Mouse (Mus musculus): ENCODE measurements around the gene Ezh2. TPM values are rescaled to one million over a fixed set of nuclear protein-coding genes. Genes with fewer than 3 reads are reported as not detected.
"Not testable (repeated sequence)": the region's sequence is repeated elsewhere in the genome, so short reads cannot be mapped to it uniquely, and the experiment has no call there.

Ezh2 gene
- total RNA-seq (2021): 10 to 100 TPM; 11.4 to 18.3 TPM
- polyA plus RNA-seq (2012; rRNA removed): 0.95 and 1.6 TPM in 2 replicates
- long read RNA-seq, partial matches to known transcripts: 1 of 4 reads
- long read RNA-seq, other reads (novel, unspliced or antisense): 1 of 4 reads

DNA sequence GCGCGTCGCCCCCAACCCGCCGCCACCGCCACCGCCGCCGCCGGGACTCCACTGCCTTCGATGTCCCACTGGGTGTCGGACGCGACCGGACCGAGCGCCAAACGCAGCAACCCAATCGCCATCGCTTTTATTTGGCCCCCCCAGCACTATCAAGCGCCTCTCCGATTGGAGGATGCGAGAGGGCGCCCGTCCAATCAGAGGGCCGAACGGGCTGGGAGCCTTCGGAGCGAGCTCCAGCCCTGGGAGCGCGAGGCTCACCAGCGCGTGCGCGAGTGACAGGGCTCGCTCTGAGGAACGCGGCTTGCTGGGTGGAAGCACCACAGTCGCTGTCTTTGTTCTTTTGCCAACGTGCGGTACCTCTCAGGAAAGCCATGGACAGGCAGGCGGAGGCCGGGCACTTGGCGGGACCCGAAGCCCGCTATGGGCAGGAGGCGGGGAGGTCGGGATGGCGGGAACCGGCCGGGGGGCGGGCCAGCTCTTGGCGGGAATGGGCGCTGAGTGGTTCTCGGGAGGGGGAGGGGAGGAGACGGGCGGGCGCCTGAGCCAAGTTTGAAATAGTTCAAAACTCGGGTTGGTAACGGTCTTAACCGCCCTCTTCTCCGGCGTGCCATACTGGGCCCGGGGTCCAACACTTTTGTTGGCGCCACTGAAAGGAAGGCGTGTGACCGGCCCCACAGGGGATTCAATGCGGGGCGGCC lies at the start of gene Ezh2:
Gene Ezh2 (minus strand): TSS at position 416 of the 698 bp plus-strand sequence.
- peak; percentile 99 for DNase-seq

DNA sequence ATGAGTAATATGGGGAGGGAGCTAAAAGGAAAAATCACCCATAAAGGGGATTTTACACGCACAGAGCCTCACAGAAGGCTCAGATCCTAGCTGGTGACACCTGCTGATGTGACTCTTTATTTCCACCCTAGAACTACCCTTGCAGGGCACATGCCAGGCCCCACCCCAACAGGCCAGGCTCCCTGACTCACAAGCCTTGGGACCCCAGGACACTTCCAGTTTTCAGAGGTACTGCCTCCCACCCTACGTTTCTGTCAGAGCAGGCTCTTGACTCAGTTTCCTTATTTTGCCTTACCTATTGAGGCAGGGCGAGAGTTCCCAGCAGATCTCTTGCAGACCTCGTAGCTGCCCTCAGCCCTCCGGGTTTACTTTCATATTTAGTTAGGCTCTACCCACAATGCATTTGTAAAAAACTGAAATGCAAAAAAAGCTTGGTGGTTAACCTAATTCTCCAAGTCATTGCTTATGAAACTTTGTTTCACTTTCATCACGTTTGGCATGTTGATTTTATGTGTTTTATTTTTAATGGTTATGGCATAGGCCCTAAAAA lies 41.5 kb upstream of the Ezh2 start:
- no peak for DNase-seq

- DNase-seq: no peak
Observed at GRCm38 (mm10) chr6:47635995-47636526, 40.9 kb upstream of the Ezh2 start.

DNA sequence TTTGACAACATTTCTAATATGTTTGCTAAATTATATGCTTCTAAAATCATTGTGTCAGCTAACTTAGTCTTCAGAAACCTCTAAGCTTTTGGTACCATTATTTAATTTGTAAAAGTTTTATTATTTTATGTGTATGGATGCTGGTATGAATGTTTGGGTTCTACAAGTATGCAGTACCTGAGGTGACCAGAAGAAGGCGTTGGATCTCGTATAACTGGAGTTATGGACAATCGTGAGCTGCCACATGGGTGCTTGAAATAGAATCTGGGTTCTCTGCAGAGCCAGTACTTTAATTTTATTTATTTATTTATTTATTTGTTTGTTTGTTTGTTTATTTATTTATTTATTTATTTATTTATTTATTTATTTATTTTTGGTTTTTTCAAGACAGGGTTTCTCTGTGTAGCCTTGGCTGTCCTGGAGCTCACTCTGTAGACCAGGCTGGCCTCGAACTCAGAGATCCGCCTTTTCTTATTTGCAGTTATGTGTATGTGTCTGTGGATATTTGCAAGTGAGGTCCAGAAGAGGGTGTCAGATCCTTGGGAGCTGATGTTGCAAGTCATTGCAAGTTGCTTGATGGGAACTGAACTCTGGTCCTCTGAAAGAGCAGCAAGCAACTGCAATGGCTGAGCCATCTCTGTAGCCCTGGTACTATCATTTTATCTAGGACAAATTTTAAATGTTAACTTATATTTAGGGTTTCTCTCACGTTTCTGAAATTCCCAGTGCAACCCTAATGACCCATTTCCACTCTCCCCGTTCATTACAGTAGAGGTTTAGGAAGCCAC lies 40.3 kb upstream of the Ezh2 start:
- no peak for DNase-seq

DNA sequence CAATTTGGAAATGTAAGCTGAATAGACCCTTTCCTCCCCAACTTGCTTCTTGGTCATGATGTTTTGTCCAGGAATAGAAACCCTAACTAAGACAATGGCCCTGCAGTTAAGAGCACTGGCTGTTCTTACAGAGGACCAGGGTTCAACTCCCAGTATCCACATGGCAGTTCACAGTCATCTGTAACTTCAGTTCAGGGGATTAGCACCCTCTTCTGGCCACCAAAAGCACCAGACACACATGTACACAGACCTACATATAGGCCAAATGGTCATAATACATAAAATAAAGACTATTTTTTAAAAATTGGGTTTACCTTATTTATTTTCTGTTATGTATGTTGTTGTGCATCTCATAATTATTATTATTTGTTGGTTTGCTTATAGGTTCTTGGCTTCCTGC lies 38.3 kb upstream of the Ezh2 start:
- DNase-seq: no peak

GRCm38 (mm10) chr6:47630061-47630460 lies 34.9 kb upstream of the Ezh2 start:
- not testable (repeated sequence) for DNase-seq

GRCm38 (mm10) chr6:47627978-47628377 lies 32.8 kb upstream of the Ezh2 start:
- DNase-seq: no peak

DNA sequence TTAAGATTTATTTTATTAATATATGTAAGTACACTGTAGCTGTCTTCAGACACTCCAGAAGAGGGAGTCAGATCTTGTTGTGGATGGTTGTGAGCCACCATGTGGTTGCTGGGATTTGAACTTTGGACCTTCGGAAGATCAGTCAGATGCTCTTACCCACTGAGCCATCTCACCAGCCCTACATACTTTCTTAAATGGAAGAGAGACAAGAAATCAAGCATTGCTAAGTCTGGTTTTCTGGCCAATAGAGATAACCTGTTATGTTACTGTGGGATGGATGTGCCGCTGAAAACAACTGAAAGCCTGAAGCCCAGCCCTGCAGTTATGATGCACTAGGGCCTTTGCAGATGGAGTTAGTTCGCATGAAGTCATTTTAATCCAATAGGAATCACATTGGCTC lies 31.8 kb upstream of the Ezh2 start:
- not testable (repeated sequence) for DNase-seq

GRCm38 (mm10) chr6:47621039-47621438 lies 25.9 kb upstream of the Ezh2 start:
- no peak for DNase-seq

DNA sequence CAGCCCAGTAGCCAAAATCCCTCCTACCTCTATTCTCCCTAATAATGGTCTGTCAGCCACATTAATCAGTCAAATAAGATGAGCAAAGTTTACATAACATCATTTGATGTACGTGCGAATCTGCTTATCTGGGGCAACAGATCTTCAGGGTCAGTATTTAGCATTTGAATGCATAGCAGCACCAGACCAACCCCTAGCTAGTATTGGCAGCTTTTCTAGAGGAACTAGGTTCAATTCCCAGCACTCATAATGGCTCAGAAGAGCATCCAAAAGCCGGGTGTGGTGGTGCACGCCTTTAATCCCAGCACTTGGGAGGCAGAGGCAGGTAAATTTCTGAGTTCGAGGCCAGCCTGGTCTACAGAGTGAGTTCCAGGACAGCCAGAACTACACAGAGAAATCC lies 13.2 kb upstream of the Ezh2 start:
- DNase-seq: not testable (repeated sequence)

DNA sequence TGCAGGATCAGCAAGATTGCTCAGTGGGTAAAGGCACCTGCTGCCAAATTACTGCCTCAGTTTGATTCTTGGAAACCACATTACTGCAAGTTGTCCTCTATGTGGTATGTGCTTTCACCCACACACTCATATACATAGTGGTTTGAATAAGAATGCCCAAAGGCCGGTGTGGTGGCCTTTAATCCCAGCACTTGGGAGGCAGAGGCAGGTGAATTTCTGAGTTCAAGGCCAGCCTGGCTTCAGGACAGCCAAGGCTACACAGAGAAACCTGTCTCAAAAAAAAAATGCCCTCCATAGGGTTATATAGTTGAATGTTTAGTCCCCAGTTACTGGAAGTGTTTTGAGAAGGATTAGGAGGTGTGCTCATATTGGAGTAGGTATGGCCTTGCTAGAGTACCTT lies 6.8 kb upstream of the Ezh2 start:
- DNase-seq: no peak

- no peak for DNase-seq
Observed at GRCm38 (mm10) chr6:47595696-47596095, 555 bp upstream of the Ezh2 start.

GRCm38 (mm10) chr6:47594141-47594835 lies 853 bp downstream of the Ezh2 start:
- peak; percentile 88 for DNase-seq

DNA sequence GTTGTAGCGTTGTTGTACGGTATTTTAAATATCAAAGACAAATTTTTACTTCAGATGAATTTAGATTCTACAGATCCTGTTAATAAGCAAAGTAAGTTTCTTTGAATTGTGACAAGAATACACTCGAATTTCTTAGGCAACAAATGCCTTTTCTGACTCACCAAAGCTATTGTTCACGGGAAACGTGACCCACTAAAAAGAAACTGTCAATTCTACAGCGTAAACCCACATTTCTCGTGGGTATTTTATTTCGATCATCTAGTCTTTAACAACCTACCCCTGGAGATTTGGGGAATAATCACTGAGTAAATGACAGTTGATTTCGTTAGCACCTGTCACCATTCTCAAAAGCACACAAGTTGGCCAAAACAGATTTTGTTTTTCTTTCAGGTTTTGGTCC lies 1.6 kb downstream of the Ezh2 start:
- no peak for DNase-seq

DNA sequence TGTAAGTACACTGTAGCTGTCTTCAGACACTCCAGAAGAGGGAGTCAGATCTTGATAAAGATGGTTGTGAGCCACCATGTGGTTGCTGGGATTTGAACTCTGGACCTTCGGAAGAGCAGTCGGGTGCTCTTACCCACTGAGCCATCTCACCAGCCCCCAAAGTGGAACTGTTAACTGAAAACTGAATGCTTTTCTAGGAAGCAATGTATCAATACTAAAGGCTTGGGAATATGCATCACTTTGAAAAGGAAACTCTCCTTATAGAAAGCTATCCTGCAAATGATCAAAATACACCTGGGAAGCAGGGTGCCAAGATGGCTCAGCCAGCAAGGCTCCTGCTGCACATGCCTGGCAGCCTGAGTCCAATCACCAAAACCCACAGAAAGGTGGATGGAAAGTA lies 7.8 kb downstream of the Ezh2 start:
- DNase-seq: not testable (repeated sequence)

GRCm38 (mm10) chr6:47572887-47573286 lies 22.3 kb downstream of the Ezh2 start:
- DNase-seq: no peak

DNA sequence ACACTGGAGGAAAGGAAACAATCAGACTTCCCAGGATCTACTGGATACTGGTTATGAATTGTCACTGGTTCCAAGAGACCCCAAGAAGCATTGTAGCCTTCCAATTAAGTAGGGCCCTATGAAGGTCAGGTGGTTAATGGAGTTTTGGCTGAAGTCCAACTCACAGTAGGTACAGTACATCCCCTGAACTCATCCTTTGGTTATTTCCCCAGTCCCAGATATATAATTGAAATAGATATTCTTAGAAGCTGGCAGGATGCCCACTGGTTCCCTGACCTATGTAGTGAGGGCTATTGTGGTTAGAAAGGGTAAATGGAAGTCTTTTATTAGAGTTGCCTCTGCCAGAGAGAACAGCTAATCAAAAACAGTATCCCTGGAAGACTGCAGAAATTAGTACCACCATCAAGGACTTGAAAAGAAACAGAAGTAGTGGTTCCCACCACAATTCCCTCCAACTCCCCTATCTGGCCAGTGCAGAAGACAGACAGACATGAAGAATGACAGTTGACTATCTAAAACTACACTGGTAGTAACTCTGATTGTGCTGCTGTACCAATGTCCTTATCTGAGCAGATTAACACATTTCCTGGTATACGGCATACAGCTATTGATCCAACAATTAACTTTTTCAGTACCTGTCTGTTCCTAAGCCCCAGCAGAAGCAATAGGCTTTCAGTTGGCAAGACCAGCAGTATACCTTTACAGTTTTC lies 29.7 kb downstream of the Ezh2 start:
- DNase-seq: no peak

GRCm38 (mm10) chr6:47561426-47561825 lies 33.7 kb downstream of the Ezh2 start:
- DNase-seq: no peak

DNA sequence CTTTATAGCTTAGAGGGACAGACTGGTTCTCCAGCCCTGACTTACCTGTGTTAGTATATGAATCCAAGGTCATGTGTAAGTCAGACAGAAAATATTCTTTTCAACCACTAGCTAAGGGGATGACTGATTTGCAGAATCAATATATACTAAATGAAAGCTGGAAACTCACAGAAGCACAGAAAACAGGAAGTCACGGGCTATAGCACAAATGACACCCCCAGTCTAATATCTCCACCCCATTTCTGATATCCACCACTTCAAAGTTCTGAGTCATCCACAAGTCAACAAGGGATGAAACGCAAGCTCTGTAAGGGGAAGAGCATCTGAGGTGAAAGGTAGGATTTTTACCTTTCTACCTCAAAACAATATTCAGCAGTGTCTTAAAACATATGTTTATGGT lies 34.3 kb downstream of the Ezh2 start:
- DNase-seq: no peak

DNA sequence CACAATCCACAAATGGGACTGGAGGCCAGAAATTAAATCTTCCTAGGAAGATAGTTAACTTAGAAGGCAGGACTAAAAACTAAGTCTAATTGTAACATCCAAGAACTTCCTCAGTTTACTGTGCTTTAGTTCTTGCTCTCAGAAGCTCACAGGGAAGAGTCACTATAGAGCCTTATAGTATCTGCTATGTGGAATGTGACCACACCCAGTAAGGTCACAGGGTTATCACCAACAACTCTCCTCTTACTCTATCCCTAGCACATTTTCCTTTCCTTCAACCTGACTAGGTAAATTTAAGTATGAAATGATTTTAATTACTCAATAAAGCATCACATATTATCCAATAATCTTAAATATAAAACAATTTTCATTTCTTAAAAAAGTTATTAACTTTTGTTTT lies 34.7 kb downstream of the Ezh2 start:
- no peak for DNase-seq

- DNase-seq: no peak
Observed at GRCm38 (mm10) chr6:47559287-47559686, 35.9 kb downstream of the Ezh2 start.

DNA sequence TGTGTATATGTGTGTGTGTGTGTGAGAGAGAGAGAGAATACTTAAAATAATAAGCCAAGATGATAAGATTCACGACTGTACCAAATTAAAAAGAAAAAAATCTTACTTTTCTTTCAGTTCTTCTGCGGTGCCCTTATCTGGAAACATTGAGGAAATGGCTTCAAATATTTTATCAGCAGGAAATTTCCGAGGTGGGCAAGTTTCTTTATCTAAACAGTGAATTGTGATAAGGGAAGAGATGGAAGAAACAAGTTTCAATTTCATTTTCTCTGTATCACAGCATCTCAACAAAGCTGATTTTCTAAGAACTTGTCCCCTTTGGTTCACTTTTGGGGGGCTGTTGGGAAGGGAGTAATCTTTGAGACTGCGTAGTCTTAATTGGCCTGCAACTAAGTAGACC lies 42.9 kb downstream of the Ezh2 start:
- no peak for DNase-seq
